Mouse (Mus musculus) fibroblast of lung, adult 2 months (primary cell): Measurements from ENCODE around the gene Bmp7.

Experiments used
- DNase-seq: peaks from one replicate; pipeline ENCODE4 v3.0.0-alpha.2; 2011; ENCODE audit warnings: low read depth

The Bmp7 gene

DNA sequence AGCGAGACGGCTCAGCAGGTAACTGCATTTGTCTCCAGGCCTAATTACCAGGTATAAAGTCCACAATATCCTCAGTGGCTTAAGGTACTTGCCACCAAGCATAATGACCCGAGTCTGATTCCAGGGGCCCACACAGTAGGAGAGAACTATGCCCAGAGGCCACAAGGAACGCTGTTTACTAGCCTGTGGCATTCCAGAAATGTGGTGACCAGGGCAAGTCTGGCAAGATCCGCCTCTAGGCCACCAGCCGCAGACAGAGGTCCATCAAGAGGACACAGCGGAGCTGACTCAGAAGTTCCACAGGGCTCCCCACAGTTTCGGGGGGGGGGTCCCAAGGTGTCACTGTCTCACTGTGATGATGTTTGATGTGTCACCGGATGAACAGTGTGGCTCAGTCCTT, 34.0 kb downstream of the Bmp7 start:
- DNase-seq, result no peak

DNA sequence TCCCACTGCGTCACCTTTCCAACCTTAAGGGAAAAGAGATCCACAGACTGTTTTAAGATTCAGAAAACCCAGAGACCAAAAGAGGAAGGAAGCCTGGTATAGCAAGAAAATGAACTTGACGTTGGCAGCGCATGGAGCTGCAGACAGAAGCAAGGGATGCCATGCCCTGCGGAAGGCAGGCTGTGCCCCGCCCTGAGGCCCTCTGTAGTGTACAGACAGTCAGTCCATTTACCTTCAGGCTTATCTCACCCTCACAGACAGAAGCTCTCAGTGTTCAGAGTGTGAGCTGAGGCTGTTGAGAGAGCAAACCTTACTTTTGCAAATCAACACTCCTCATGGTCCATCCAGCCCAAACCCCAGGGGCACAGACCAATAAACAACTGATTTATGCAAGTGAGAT, 35.1 kb downstream of the Bmp7 start:
- DNase-seq, result no peak

- no peak for DNase-seq
Observed at GRCm38 (mm10) chr2:172904614-172905013, 35.5 kb downstream of the Bmp7 start.

GRCm38 (mm10) chr2:172903523-172903922, 36.6 kb downstream of the Bmp7 start:
- DNase-seq, result no peak

DNA sequence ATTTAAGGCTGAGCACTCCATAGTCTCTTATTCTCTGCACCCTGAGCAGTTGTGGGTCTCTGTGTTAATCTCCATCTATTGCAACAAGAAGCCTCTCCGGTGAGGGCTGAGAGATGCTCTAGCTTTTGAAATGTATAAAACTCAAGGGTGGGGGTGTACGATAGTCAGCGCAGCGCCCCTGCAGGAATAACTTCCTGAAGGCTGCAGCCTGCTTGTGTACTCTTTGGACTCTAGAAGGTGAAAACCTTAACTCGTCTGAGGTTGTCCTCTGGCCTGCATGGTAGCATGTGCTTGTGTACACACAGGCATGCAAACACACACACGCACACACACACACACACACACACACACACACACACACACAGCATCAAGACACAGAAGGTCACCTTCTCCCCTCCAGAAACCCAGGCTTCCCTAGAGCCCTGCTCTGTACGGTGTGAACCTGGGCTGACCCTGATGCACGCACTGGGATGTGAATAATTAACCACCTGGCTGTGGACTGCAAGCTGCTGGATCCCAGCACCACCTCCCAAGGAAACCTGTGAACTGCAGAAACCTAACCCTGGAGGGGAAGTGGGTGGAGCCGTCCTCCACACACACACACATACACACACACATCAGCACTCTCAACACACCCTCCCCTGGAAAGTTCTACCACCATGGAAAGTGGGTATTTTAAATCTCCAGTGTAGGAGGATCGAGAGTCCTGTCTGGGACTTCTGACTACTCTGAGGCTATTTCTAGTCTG, 39.0 kb downstream of the Bmp7 start:
- no peak for DNase-seq

DNA sequence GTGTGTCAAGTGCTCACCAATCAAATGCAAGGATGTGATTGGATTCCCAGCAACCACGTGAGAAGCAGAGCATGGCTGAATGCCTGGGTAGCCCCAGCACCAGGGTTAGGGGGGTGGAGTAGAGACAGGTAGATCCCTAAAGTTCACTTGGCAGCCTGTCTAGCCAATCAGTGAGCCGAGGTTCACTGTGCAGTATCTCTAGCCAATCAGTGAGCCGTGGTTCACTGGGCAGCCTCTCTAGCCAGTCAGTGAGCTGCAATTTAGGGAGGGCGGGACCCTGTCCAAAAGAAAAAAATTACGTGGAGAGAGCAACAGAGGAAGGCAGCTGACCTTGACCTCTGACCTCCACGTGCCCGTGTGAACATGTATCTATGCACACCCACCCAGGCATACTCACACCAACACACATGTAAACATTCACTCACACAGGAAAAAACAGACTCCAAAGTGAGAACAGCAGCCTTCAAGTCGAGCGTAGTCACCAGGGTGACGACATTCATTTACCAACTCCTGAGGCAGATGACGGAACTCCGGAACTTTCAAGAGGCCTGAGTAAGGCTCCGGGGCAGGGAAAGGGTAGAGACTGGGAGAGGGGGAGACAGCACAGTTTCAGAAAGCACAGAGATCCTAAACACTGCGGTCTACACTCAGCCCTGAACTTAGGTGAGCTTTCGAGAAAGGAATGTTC, 50.2 kb downstream of the Bmp7 start:
- DNase-seq, result no peak

DNA sequence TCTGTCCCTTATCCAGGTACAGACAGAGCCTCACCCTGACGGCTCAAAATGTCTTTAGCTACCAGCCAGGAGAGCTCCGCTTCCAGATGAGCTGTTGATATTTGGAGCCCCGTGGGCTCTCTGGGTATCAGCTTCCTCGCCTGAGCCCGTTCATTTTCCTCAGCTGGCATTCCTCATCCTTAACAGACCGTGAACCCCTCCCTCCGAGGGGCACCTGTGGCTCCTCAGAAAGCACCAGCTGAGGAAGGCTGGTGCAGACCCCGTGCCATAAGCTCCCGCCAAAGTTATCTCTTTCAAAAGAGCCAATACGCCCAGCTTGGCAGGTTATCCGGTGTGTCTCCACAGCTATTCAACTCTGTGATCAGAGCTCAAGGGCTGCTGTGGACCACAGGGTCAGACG, 50.9 kb downstream of the Bmp7 start:
- no peak for DNase-seq

GRCm38 (mm10) chr2:172888147-172888546, 52.0 kb downstream of the Bmp7 start:
- no peak for DNase-seq

DNA sequence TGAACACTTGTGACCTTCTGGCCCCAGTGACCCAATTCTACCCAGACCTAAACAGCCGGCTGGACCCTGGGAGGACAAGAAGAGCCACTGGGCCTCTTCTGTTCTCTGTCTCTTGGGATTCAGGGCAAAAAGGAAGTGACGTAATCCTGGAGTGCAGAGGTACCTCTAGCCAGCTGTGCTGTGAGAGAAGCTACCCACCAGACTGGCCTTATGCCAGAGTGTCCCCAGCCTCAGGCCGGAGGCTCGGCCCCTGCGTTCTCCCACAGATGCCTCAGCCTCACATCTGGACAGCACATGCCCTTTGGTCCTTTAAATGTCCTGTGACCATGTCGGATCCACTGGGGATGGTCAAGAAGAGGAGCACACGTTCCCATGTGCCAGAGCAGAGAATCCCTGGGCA, 54.3 kb downstream of the Bmp7 start:
- DNase-seq, result no peak

DNA sequence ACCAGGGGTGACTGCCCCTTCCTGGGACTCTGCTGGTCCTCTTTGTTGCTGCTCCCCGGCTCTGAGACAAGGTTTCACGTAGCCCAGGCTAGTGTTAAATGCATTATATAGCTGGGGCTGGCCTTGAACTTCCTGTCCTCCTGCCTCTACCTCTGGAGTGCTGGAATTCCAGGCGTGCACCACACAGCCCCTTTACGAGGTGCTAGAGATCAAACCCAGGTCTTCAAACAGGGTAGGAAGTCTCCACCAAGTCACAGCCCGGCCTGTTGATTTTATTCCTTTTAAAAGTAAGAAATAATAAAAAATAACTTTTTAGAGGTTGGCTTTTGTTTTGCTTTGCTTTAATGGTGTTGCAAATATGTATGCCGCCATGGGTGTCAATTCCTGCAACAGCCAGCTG, 55.5 kb downstream of the Bmp7 start:
- DNase-seq, result no peak

GRCm38 (mm10) chr2:172875201-172875600, 64.9 kb downstream of the Bmp7 start:
- no peak for DNase-seq

DNA sequence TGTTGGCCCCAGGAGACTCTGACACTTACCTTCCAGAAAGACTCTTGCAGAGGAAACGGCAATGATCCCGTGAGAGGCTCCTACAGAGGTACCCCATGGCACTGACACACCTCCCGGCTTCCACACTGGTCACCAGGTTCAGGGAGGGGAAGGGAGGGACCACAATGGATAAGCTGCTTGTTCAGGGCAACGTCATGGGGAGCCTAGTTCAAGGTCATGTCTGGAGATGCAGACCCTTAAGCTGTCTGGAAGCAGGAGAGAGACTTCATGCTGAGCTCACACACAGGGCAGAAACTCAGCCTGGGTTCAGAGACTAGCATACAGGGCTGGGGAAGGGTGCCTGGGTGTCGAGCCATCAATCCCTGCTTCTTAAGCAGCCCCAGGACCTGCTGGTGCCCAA, 73.8 kb downstream of the Bmp7 start:
- DNase-seq, result no peak

- DNase-seq, result no peak
Observed at GRCm38 (mm10) chr2:172865165-172865564, 75.0 kb downstream of the Bmp7 start.

- DNase-seq, result no peak
Observed at GRCm38 (mm10) chr2:172864566-172864965, 75.6 kb downstream of the Bmp7 start.

- DNase-seq, result no peak
Observed at GRCm38 (mm10) chr2:172863469-172863856, 76.7 kb downstream of the Bmp7 start.

GRCm38 (mm10) chr2:172862850-172863468, 77.2 kb downstream of the Bmp7 start:
- DNase-seq, result no peak

GRCm38 (mm10) chr2:172862424-172862823, 77.7 kb downstream of the Bmp7 start:
- DNase-seq, result no peak

DNA sequence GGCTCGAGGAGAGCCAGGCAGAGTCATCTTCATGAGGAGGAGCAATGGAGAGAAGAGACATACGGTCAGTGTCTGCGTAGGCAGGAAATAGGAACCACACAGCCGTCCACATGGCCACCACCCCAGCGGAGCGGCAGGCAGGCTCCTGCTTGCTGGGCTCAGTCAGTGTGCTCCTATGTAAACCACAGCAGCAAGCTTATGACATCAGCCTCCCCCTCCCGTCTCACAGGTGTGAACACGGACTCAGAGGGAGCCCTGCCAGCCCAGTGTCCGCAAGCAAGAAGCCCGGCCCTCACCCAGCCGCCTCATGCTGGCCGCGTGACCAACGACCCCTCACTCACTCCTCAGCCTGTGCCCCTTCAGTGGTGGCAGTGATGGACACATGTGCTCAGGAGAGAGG, 78.5 kb downstream of the Bmp7 start:
- no peak for DNase-seq

DNA sequence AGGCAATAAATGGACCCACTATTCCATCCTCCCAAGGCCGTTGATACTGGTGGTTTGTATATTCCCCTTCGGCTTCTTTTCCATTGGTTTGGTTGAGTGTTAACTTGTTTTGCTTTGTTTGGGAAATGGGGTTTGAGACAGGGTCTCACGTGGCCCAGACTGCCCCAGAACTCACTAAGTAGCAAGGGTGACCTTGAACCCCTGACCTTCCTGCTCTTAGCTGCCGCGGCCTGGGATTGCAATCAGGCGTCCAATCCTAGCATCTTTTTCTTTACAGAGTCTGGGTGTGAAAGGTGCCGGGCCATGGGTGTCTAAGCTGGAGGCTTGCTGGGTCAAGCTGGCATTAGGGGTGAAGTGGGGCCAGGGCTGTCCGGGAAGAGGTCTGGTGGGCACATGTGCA, 79.5 kb downstream of the Bmp7 start:
- no peak for DNase-seq

GRCm38 (mm10) chr2:172860104-172860503, 80.0 kb downstream of the Bmp7 start:
- no peak for DNase-seq

DNA sequence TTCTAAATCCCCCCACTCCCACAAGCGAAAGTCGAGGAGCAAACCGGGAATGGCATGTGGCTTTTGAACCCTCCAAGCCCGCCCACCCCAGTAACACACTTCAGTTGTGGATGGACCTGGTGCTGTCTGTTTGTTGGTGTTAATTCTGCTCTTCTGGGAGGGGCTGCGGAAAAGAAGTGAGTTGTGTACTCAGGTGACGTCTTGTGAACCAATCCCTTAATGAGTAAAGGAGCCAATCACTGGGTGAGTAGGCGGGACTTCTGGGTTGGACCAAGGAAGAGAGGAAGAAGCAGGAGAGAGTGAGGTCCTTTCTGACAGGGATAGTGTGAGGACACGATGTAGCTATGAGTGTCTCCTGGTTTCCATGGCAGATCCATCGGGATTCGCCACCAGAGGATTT, 83.1 kb downstream of the Bmp7 start:
- DNase-seq, result no peak

- no peak for DNase-seq
Observed at GRCm38 (mm10) chr2:172856549-172856948, 83.6 kb downstream of the Bmp7 start.

DNA sequence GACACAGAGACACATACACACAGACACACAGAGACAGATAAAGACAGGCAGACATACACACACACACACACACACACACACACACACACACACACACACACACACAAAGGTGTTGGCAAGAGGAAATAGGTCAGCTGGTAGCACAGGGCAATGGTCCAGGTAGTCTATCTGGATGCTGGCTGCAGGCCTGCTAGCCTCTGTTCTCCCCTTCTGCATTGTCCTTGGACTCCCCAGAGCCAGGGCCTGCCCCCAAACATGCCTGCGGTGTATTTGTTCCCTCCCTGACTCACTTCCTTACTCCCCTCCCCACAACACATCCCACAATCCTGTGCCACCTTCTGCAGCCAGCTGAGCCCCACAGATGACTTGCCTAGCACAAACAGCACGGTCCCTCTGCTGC, 86.0 kb downstream of the Bmp7 start:
- no peak for DNase-seq
